Mouse (Mus musculus) hindbrain, postnatal 0 days (tissue): ENCODE results near the gene Trp53inp2. TPM values are rescaled to one million over a fixed set of nuclear protein-coding genes. Genes with fewer than 3 reads are reported as not detected.

ENCODE experiments used
- ATAC-seq: fragments of 200-750 bp; cut with Nextera tagmentation; 2 replicates; pipeline ENCODE4 v1.8.0; 2017; ENCODE audit warnings: mild to moderate bottlenecking, moderate TSS enrichment, moderate library complexity
- DNase-seq: peaks from one replicate; pipeline ENCODE4 v3.0.0-alpha.2; 2015; ENCODE audit warnings: low spot score
- H3K27ac ChIP-seq: fragments of 300-500 bp; sonication (generic); 2 replicates; pipeline ENCODE4 v1.5.1; 2014; ENCODE audit warnings: mild to moderate bottlenecking
- H3K27me3 ChIP-seq: fragments of 300-500 bp; sonication (generic); 2 replicates; pipeline ENCODE4 v1.6.1; 2014; ENCODE audit warnings: low read length, mixed read lengths; ENCODE audit not compliant: insufficient read depth
- H3K36me3 ChIP-seq: fragments of 300-500 bp; sonication (generic); 2 replicates; pipeline ENCODE4 v1.6.1; 2014; ENCODE audit warnings: low read length, mixed read lengths; ENCODE audit not compliant: insufficient read depth
- H3K4me1 ChIP-seq: fragments of 300-500 bp; sonication (generic); 2 replicates; pipeline ENCODE4 v1.6.1; 2014; ENCODE audit warnings: antibody characterized with exemption, low read length, mixed read lengths; ENCODE audit not compliant: insufficient read depth
- H3K4me2 ChIP-seq: fragments of 300-500 bp; sonication (generic); 2 replicates; pipeline ENCODE4 v1.6.1; 2014; ENCODE audit warnings: low read depth, mild to moderate bottlenecking, low read length, moderate library complexity, mixed read lengths
- H3K4me3 ChIP-seq: fragments of 300-500 bp; sonication (generic); 2 replicates; pipeline ENCODE4 v1.5.1; 2014; ENCODE audit warnings: low read length
- H3K9ac ChIP-seq: fragments of 300-500 bp; sonication (generic); replicated peaks from 2 replicates; pipeline ENCODE4 v1.6.1; 2014; ENCODE audit warnings: mild to moderate bottlenecking, low read length, moderate library complexity, mixed read lengths
- H3K9me3 ChIP-seq: fragments of 300-500 bp; sonication (generic); 2 replicates; pipeline ENCODE4 v1.6.1; 2016; ENCODE audit warnings: low read length, mixed read lengths
- CTCF ChIP-seq: IDR thresholded peaks from 2 replicates; pipeline ENCODE4 v1.5.1; 2016; ENCODE audit warnings: antibody characterized with exemption, control low read depth, low read depth
- WGBS: fragments of 180-500 bp; shearing (Covaris S2); extraction: QIAGEN DNeasy Blood & Tissue Kit; methylation state at CpG from one replicate; pipeline ENCODE4 v1.1.7; 2014; 5-methylcytosine and 5-hydroxymethylcytosine counted together
- polyA plus RNA-seq: library from polyadenylated mRNA; unstranded; fragments of >200 nt; fragmentation: Nextera tagmentation; extraction: Ambion mirVana; gene quantifications from 2 replicates; pipeline ENCODE4 v1.2.1, GENCODE M21; 2015
- total RNA-seq: library from RNA; depleted of rRNA; stranded (reverse); fragments of >200 nt; gene quantifications from 2 replicates; pipeline ENCODE4 v1.2.3, GENCODE M21; 2014; rRNA removed

Gene Trp53inp2
- total RNA-seq (120 and 141 TPM in 2 replicates), polyA plus RNA-seq (54.8 and 61.3 TPM in 2 replicates)

DNA sequence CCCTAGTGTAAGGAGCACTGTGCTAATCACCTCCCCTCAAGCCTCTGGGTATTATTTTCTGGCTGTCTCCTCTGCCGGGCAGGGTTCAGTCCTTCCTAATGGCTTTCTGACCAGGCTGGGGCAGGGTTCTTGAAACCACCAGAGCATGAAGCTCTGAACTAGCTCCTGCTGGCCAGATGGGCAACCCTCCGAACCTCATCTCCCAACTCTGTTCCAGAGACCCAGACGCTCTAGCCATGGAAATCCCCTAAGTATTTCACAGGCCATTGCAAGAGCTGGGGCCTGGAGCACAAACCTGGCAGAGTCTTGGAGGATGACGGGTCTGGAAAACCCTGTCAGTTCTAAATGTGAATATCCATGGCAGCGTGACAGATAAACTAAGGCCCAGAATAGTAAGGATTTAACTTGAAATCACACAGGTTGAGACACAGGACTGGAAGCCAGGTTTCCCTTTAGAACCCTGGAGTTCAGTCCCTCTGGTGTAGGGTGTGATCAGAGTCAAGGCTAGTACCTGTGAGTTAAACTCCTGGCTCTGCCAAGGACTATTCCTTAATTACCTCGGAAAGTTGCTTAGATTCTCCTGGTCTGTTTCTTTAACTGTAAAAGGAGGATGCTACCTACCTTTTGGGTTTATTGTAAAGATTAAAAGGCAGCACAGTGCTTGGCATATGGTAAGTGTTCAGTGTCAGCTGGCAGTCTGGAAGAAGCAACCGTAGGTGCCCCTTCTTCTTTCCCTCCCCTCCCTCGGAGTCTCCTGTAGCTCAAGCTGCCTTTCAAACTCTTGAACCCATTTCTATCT is at the start of gene Trp53inp2:
Gene Trp53inp2 (plus strand): TSS at position 799 of the 799 bp plus-strand sequence.
- ATAC-seq (no peak), DNase-seq (peak; percentile 10)
- Histone ChIP-seq H3K9ac (peak within 1 kb of the TSS; percentile 97), H3K27ac (peak within 1 kb of the TSS; percentile 100), H3K36me3 (no peaks in the 10 kb centered on the region), H3K4me2 (peak within 1 kb of the TSS; percentile 93), H3K27me3 (no peaks in the 10 kb centered on the region), H3K9me3 (no peaks in the 10 kb centered on the region), H3K4me3 (peak within 1 kb of the TSS; percentile 87), H3K4me1 (peaks cover 19% of the 10 kb centered on the region)
- no peak for TF ChIP-seq CTCF
- WGBS = 32% methylated on average over 8 of the region's 8 CpGs

DNA sequence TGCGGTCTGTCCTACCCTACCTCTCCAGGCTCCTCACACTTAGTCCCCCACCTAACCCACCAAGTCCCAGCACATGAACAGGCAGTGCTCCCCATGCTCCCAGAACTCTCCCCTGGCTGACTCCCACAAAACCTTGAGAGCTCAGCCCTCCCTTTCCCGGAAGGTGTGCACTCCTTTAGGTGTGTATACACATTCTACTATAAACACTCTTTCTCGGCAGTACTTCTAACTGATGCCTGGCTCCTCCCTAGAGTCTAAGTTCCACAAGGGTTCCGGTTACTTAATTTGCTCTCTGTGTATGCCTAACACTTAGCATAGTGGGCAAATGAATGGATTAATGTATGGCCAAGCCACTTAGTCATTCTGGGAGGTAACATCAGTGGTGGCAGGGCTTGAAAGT is 49.5 kb upstream of the Trp53inp2 start:
- 94% methylated on average over 4 of the region's 4 CpGs for WGBS
- TF ChIP-seq CTCF = no peak
- Histone ChIP-seq H3K4me2 (no peak overlapping the region), H3K4me1 (no peaks in the 10 kb centered on the region), H3K9ac (no peak overlapping the region), H3K9me3 (no peaks in the 10 kb centered on the region), H3K27me3 (no peaks in the 10 kb centered on the region), H3K4me3 (no peak overlapping the region), H3K36me3 (peaks cover 44% of the 10 kb centered on the region), H3K27ac (no peak overlapping the region)
- DNase-seq = no peak
- ATAC-seq = no peak

DNA sequence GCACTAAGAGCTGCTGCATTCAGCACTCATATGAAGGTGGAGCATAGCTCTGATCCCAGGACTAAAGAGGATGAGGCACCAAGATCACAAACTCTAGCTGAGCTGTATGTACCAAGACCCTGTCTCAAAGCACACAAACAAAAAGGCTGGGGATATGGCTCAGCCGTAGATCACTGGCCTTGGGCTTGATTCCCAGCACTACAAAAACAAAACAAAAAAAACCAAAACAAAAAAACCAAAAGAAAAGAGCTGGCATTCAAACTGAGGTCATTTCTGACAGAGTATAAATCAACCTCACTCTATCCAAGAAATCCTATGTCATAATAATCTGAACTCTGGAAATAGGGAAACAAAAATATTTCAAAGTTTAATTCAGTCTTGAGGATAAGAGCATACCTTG is 47.4 kb upstream of the Trp53inp2 start:
- DNase-seq (no peak), ATAC-seq (no peak)
- Histone ChIP-seq H3K4me1 (no peaks in the 10 kb centered on the region), H3K27ac (no peak overlapping the region), H3K9me3 (no peaks in the 10 kb centered on the region), H3K4me3 (no peak overlapping the region), H3K36me3 (peaks cover 35% of the 10 kb centered on the region), H3K9ac (no peak overlapping the region), H3K4me2 (no peak overlapping the region), H3K27me3 (no peaks in the 10 kb centered on the region)
- 92% methylated on average over 1 of the region's 1 CpGs for WGBS
- TF ChIP-seq CTCF = no peak

DNA sequence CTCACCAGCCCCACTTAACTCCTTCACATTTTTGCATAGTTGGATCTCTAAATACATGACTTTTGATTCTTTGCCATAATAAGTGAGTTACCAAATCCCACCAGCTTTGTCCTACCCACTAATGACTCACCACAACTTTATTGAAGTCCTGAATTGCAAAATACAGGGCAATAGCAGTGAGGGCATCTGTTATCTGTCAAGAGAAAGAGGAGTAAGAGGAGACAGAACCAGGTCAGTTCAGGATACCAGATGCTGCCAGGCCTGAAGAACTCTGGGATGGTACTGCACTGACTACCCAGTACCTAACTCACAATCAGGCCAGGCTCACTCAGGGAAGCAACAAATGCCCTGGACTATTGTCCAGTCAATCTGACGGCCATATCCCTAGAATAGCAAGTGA is 45.6 kb upstream of the Trp53inp2 start:
- Histone ChIP-seq H3K27me3 (no peaks in the 10 kb centered on the region), H3K27ac (no peak overlapping the region), H3K36me3 (peaks cover 29% of the 10 kb centered on the region), H3K9ac (no peak overlapping the region), H3K9me3 (no peaks in the 10 kb centered on the region), H3K4me1 (no peaks in the 10 kb centered on the region), H3K4me2 (no peak overlapping the region), H3K4me3 (no peak overlapping the region)
- 82% methylated on average over 1 of the region's 1 CpGs for WGBS
- DNase-seq (no peak), ATAC-seq (no peak)
- no peak for TF ChIP-seq CTCF

DNA sequence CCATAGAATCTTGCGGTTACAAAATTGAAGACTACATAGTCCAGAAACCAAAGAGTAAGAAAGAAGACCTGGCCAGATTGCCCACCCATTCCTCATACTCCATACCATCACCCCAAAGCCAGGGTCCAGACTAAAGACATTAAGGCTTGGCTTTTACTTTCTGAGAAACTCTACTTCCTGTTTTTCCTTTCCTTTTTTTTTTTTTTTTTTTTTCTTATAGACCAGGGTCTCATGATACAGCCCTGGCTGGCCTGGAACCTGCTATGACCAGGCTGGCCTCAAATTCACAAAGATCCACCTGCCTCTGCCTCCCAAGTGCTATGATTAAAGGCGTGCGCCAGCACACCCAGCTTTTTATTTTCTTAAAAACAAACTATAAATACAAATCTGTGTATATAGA is 44.6 kb upstream of the Trp53inp2 start:
- no peak for ATAC-seq
- Histone ChIP-seq H3K9ac (no peak overlapping the region), H3K4me2 (no peak overlapping the region), H3K4me3 (no peak overlapping the region), H3K36me3 (peaks cover 21% of the 10 kb centered on the region), H3K9me3 (no peaks in the 10 kb centered on the region), H3K27me3 (no peaks in the 10 kb centered on the region), H3K4me1 (no peaks in the 10 kb centered on the region), H3K27ac (no peak overlapping the region)
- WGBS = 98% methylated on average over 3 of the region's 3 CpGs
- TF ChIP-seq CTCF = no peak
- no peak for DNase-seq

DNA sequence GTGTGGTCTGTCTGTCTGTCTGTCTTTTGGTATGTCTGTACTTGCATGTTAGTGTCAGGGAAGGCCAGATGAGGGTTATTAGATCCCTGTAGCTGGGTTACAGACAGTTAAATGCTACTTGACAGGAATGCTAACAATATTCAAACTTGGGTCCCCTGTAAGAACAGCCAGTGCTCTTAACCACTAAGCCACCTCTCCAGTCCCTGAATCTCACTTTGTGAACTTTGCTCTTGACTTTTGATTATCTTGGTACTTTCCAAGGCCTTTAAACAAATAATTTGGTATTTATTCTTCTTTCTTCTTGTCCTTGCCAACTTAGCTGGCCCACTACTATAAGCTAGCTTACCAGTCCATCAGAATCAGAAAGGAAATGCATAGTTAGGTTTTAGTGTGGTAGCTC is 40.7 kb upstream of the Trp53inp2 start:
- TF ChIP-seq CTCF = no peak

DNA sequence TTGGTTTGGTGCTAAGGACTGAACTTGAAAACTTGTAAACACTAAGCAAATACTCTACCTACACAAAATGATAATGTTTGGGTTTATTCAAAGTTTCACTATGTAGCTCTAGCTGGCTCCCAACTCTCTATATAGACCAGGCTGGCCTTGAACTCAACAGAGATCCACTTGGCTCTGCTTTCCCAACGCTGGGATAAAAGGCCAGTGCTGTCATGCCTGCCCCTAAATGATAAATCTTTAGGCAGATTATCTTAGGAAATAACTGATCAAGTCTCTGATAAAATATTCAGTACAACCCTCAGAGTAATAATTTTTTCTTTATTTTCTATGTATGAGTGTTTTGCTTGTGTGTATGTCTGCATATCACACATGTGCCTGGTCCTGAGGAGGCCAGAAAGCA is 34.2 kb upstream of the Trp53inp2 start:
- TF ChIP-seq CTCF = no peak
- Histone ChIP-seq H3K4me2 (no peak overlapping the region), H3K9ac (no peak overlapping the region), H3K4me3 (no peak overlapping the region), H3K27ac (no peak overlapping the region), H3K36me3 (peaks cover 6% of the 10 kb centered on the region; the same call in 1 of the 2 replicates), H3K4me1 (no peaks in the 10 kb centered on the region), H3K9me3 (no peaks in the 10 kb centered on the region), H3K27me3 (no peaks in the 10 kb centered on the region)
- ATAC-seq (no peak), DNase-seq (no peak)
- WGBS = 77% methylated on average over 1 of the region's 1 CpGs

More for the DNA sequence above, 40.7 kb upstream of the Trp53inp2 start:
- H3K36me3 ChIP-seq = peaks cover 10% of the 10 kb centered on the region
- no peaks in the 10 kb centered on the region for H3K4me1 ChIP-seq
- no peak overlapping the region for H3K4me2 ChIP-seq
- no peak overlapping the region for H3K27ac ChIP-seq
- ATAC-seq = no peak
- no peak overlapping the region for H3K4me3 ChIP-seq
- H3K9ac ChIP-seq = no peak overlapping the region
- H3K9me3 ChIP-seq = no peaks in the 10 kb centered on the region
- no peak for DNase-seq
- no peaks in the 10 kb centered on the region for H3K27me3 ChIP-seq
